In genomic region chr11:97315504-97316503, GRCm38 (mm10) we compare ENCODE assay signal across 8 mouse cellular contexts. TPM values are rescaled to one million over a fixed set of nuclear protein-coding genes. Genes with fewer than 3 reads are reported as not detected.
DNase-seq lines count a peak whose midpoint lies in the region; ATAC-seq and TF ChIP-seq lines count a peak whose summit lies in the region.

TSS of gene Mrpl45 (plus strand) at chr11:97315716.

- peaks cover 22% of the 10 kb centered on the region for H3K4me1 ChIP-seq in erythroblast, embryonic 14.5 days (ENCODE audit: control insufficient read depth)
- H3K4me1 ChIP-seq in heart, embryonic 12.5 days (replicated peaks) = peaks cover 8% of the 10 kb centered on the region
- H3K4me1 ChIP-seq in kidney, postnatal 0 days (replicated peaks; ENCODE audit: insufficient read depth, low read length) = no peaks in the 10 kb centered on the region
- peaks cover 13% of the 10 kb centered on the region for H3K4me1 ChIP-seq in liver, embryonic 11.5 days (replicated peaks; ENCODE audit: control insufficient read depth, insufficient read depth, low read length)
- peaks cover 7% of the 10 kb centered on the region; the same call in 1 of the 2 replicates for H3K4me1 ChIP-seq in stomach, embryonic 14.5 days (ENCODE audit: control insufficient read depth, insufficient read depth, low read length)

- peak within 1 kb of the TSS; percentile 63 for H3ac ChIP-seq in C2C12 (ENCODE audit: control insufficient read depth, insufficient read length, low read depth)

- TF ChIP-seq POLR2A in brain, embryonic 14.5 days (IDR thresholded peaks at IDR 0.05; ENCODE audit: borderline replicate concordance, extremely low read depth, insufficient read depth, insufficient read length, poor library complexity, severe bottlenecking) = peak; percentile 44; the same call in 1 of the 2 replicates

- WGBS in heart, embryonic 12.5 days = under 1% methylated on average over 50 of the region's 50 CpGs
- under 1% methylated on average over 50 of the region's 50 CpGs for WGBS in kidney, postnatal 0 days
- under 1% methylated on average over 50 of the region's 50 CpGs for WGBS in liver, embryonic 11.5 days
- WGBS in stomach, embryonic 14.5 days = under 1% methylated on average over 50 of the region's 50 CpGs

- peak within 1 kb of the TSS; percentile 66; the same call in 1 of the 2 replicates for H3K27ac ChIP-seq in heart, embryonic 12.5 days (ENCODE audit: poor library complexity, severe bottlenecking)
- H3K27ac ChIP-seq in kidney, postnatal 0 days = peak within 1 kb of the TSS; percentile 75
- H3K27ac ChIP-seq in liver, embryonic 11.5 days (ENCODE audit: low read depth, low read length) = peak within 1 kb of the TSS; percentile 58; the same call in 1 of the 2 replicates
- peak within 1 kb of the TSS; percentile 71; the same call in 1 of the 2 replicates for H3K27ac ChIP-seq in stomach, embryonic 14.5 days (ENCODE audit: low read length)

- ATAC-seq in heart, embryonic 12.5 days (ENCODE audit: insufficient number of reproducible peaks, low FRiP score) = peak; percentile 95
- peak; percentile 93 for ATAC-seq in kidney, postnatal 0 days (replicated peaks; ENCODE audit: low FRiP score, low read depth)
- peak; percentile 95 for ATAC-seq in liver, embryonic 11.5 days (replicated peaks; ENCODE audit: low FRiP score)
- peak; percentile 92 for ATAC-seq in stomach, embryonic 14.5 days (ENCODE audit: insufficient number of reproducible peaks, insufficient read depth, low FRiP score, low read depth)

- H3K9me3 ChIP-seq in erythroblast, embryonic 14.5 days (ENCODE audit: control insufficient read depth, low read length) = no peaks in the 10 kb centered on the region
- no peaks in the 10 kb centered on the region for H3K9me3 ChIP-seq in heart, embryonic 12.5 days (replicated peaks)
- H3K9me3 ChIP-seq in kidney, postnatal 0 days (replicated peaks; ENCODE audit: low read length) = no peaks in the 10 kb centered on the region
- H3K9me3 ChIP-seq in liver, embryonic 11.5 days (ENCODE audit: control insufficient read depth, low read length) = no peaks in the 10 kb centered on the region
- H3K9me3 ChIP-seq in stomach, embryonic 14.5 days (ENCODE audit: control insufficient read depth, low read depth, low read length) = no peaks in the 10 kb centered on the region

- TF ChIP-seq CTCF in C2C12 (IDR thresholded peaks at IDR 0.05; ENCODE audit: control insufficient read depth, insufficient read depth, insufficient read length) = no peak
- TF ChIP-seq CTCF in brain, embryonic 14.5 days (IDR thresholded peaks at IDR 0.05; ENCODE audit: borderline replicate concordance, extremely low read depth, insufficient read depth, insufficient read length) = no peak
- no peak for TF ChIP-seq CTCF in kidney, postnatal 0 days (IDR thresholded peaks at IDR 0.05; ENCODE audit: low read depth)

- H3K79me2 ChIP-seq in C2C12 (ENCODE audit: control insufficient read depth, insufficient read depth) = peaks cover 20% of the 10 kb centered on the region

- H3K9ac ChIP-seq in heart, embryonic 12.5 days = peak within 1 kb of the TSS; percentile 68
- H3K9ac ChIP-seq in kidney, postnatal 0 days (ENCODE audit: low read depth, low read length) = peak within 1 kb of the TSS; percentile 65
- peak within 1 kb of the TSS; percentile 67 for H3K9ac ChIP-seq in liver, embryonic 11.5 days (ENCODE audit: low read depth, low read length)
- H3K9ac ChIP-seq in stomach, embryonic 14.5 days (replicated peaks; ENCODE audit: low read depth, low read length) = peak within 1 kb of the TSS; percentile 39; the same call in 1 of the 2 replicates

- peak within 1 kb of the TSS; percentile 60 for H3K4me2 ChIP-seq in heart, embryonic 12.5 days
- H3K4me2 ChIP-seq in kidney, postnatal 0 days (ENCODE audit: low read length) = peak within 1 kb of the TSS; percentile 61
- peak within 1 kb of the TSS; percentile 72 for H3K4me2 ChIP-seq in liver, embryonic 11.5 days
- H3K4me2 ChIP-seq in stomach, embryonic 14.5 days (replicated peaks; ENCODE audit: low read depth, low read length) = peak within 1 kb of the TSS; percentile 63

- H3K27me3 ChIP-seq in C2C12 (ENCODE audit: control insufficient read depth, insufficient read depth, insufficient read length) = no peaks in the 10 kb centered on the region
- H3K27me3 ChIP-seq in erythroblast, embryonic 14.5 days (ENCODE audit: control insufficient read depth) = peaks cover 16% of the 10 kb centered on the region
- H3K27me3 ChIP-seq in heart, embryonic 12.5 days (replicated peaks) = no peaks in the 10 kb centered on the region
- H3K27me3 ChIP-seq in kidney, postnatal 0 days (ENCODE audit: insufficient read depth, low read length) = no peaks in the 10 kb centered on the region
- peaks cover 4% of the 10 kb centered on the region; the same call in 1 of the 2 replicates for H3K27me3 ChIP-seq in liver, embryonic 11.5 days (replicated peaks; ENCODE audit: control insufficient read depth, insufficient read depth, low read length)
- H3K27me3 ChIP-seq in stomach, embryonic 14.5 days (ENCODE audit: control insufficient read depth, insufficient read depth, low read length) = no peaks in the 10 kb centered on the region

- peak; percentile 99 for DNase-seq in brain, embryonic 14.5 days (ENCODE audit: low read depth)
- DNase-seq in kidney, postnatal 0 days (ENCODE audit: low spot score) = peak; percentile 97
- peak; percentile 99 for DNase-seq in liver, embryonic 11.5 days (ENCODE audit: low spot score)
- peak; percentile 100 for DNase-seq in naive thymus-derived CD4-positive, alpha-beta T cell, adult 2 months (ENCODE audit: low read depth)

- peak within 1 kb of the TSS; percentile 58 for H3K4me3 ChIP-seq in C2C12 (ENCODE audit: insufficient read depth, poor library complexity, severe bottlenecking)
- H3K4me3 ChIP-seq in erythroblast, embryonic 14.5 days (replicated peaks) = peak within 1 kb of the TSS; percentile 88
- peak within 1 kb of the TSS; percentile 68 for H3K4me3 ChIP-seq in heart, embryonic 12.5 days
- peak within 1 kb of the TSS; percentile 52 for H3K4me3 ChIP-seq in kidney, postnatal 0 days (replicated peaks; ENCODE audit: low read depth, low read length)
- H3K4me3 ChIP-seq in liver, embryonic 11.5 days (ENCODE audit: low read depth, low read length) = peak within 1 kb of the TSS; percentile 66
- H3K4me3 ChIP-seq in stomach, embryonic 14.5 days (ENCODE audit: low read depth, low read length) = peak within 1 kb of the TSS; percentile 43

- H3K79me3 ChIP-seq in C2C12 (ENCODE audit: low read depth) = peaks cover 10% of the 10 kb centered on the region

- peaks cover 19% of the 10 kb centered on the region for H3K36me3 ChIP-seq in C2C12 (ENCODE audit: control insufficient read depth, insufficient read depth)
- H3K36me3 ChIP-seq in erythroblast, embryonic 14.5 days (ENCODE audit: control insufficient read depth) = peaks cover 11% of the 10 kb centered on the region
- peaks cover 7% of the 10 kb centered on the region for H3K36me3 ChIP-seq in heart, embryonic 12.5 days
- H3K36me3 ChIP-seq in kidney, postnatal 0 days (ENCODE audit: insufficient read depth, low read length) = no peaks in the 10 kb centered on the region
- no peaks in the 10 kb centered on the region; the same call in 1 of the 2 replicates for H3K36me3 ChIP-seq in liver, embryonic 11.5 days (ENCODE audit: control insufficient read depth, insufficient read depth, low read length)
- H3K36me3 ChIP-seq in stomach, embryonic 14.5 days (ENCODE audit: control insufficient read depth, insufficient read depth, low read length) = no peaks in the 10 kb centered on the region; the same call in 1 of the 2 replicates

TF ChIP-seq in C2C12, 6 proteins besides CTCF, POLR2A, EP300 and RAD21:
- TF ChIP-seq USF1 (IDR thresholded peaks at IDR 0.05; ENCODE audit: low read depth) = peak; percentile 81
- peak; percentile 52 for TF ChIP-seq MYOD1 (IDR thresholded peaks at IDR 0.05; ENCODE audit: control insufficient read depth, insufficient read length, low read depth)
- no peak for TF ChIP-seq MYOG (IDR thresholded peaks at IDR 0.05; ENCODE audit: control insufficient read depth, extremely low read depth, insufficient read length)
- TF ChIP-seq MAX (IDR thresholded peaks at IDR 0.05) = peak; percentile 74
- no peak for TF ChIP-seq FOSL1 (IDR thresholded peaks at IDR 0.05; ENCODE audit: insufficient read depth, low read length, poor library complexity, severe bottlenecking)
TF ChIP-seq in C2C12: peak in this region for 3.

RNA-seq across cellular contexts. Expression of gene Mrpl45, which starts in this region (rescaled TPM):
- 48.5 TPM for polyA plus RNA-seq in C2C12 (2012; fragmentation: generic; extraction: Trizol)
- 25.4 and 26.1 TPM in 2 replicates for polyA plus RNA-seq in brain, embryonic 14.5 days (2012; rRNA removed)
- 0.43 and 0.55 TPM in 2 replicates for polyA plus RNA-seq in erythroblast, embryonic 14.5 days (2012)
- polyA plus RNA-seq in heart, embryonic 12.5 days (2016; fragmentation: Nextera tagmentation; extraction: Ambion mirVana) = 62.7 and 63.4 TPM in 2 replicates
- 54.3 and 56.9 TPM in 2 replicates for polyA plus RNA-seq in kidney, postnatal 0 days (2015; fragmentation: Nextera tagmentation; extraction: Ambion mirVana)
- 62.4 and 63.2 TPM in 2 replicates for polyA plus RNA-seq in liver, embryonic 11.5 days (2014; fragmentation: Nextera tagmentation; extraction: Ambion mirVana)
- polyA plus RNA-seq in stomach, embryonic 14.5 days (2014; fragmentation: Nextera tagmentation; extraction: Ambion mirVana) = 42.3 and 43.3 TPM in 2 replicates

Comparison
In these comparisons a context has a peak if more than half of its experiments do, and no peak if none do; other contexts are left out.
1. Peak in every context shown above with its lines: DNase-seq, ATAC-seq, H3K4me3 ChIP-seq and H3K27ac ChIP-seq.
2. RNA of gene Mrpl45 (polyA plus RNA-seq): 62.7 to 63.4 TPM in heart, embryonic 12.5 days, 62.4 to 63.2 TPM in liver, embryonic 11.5 days, 54.3 to 56.9 TPM in kidney, postnatal 0 days, 48.5 TPM in C2C12 (single experiment), 42.3 to 43.3 TPM in stomach, embryonic 14.5 days and 25.4 to 26.1 TPM in brain, embryonic 14.5 days; 0.43 to 0.55 TPM in erythroblast, embryonic 14.5 days; every median in the first group is over 10 times any median in the second.